Mouse (Mus musculus) embryonic facial prominence, embryonic 14.5 days (tissue): ENCODE results near the gene Nrcam. TPM values are rescaled to one million over a fixed set of nuclear protein-coding genes. Genes with fewer than 3 reads are reported as not detected.

Source experiments
- ATAC-seq: fragments of 200-750 bp; cut with Nextera tagmentation; 2 replicates; pipeline ENCODE4 v1.8.0; 2017; ENCODE audit warnings: low read depth, moderate number of reproducible peaks, moderate TSS enrichment
- DNase-seq: peaks from one replicate; pipeline ENCODE4 v3.0.0-alpha.2; 2015; ENCODE audit warnings: low spot score
- H3K27ac ChIP-seq: fragments of 300-500 bp; sonication (generic); replicated peaks from 2 replicates; pipeline ENCODE4 v1.5.1; 2014; ENCODE audit warnings: low read depth, mild to moderate bottlenecking, low read length, moderate library complexity
- H3K27me3 ChIP-seq: fragments of 300-500 bp; sonication (generic); replicated peaks from 2 replicates; pipeline ENCODE4 v1.6.1; 2014; ENCODE audit warnings: low read length; ENCODE audit not compliant: control insufficient read depth, insufficient read depth
- H3K36me3 ChIP-seq: fragments of 300-500 bp; sonication (generic); 2 replicates; pipeline ENCODE4 v1.6.1; 2014; ENCODE audit warnings: low read length, mixed read lengths; ENCODE audit not compliant: control insufficient read depth, insufficient read depth
- H3K4me1 ChIP-seq: fragments of 300-500 bp; sonication (generic); 2 replicates; pipeline ENCODE4 v1.6.1; 2014; ENCODE audit warnings: antibody characterized with exemption, low read length; ENCODE audit not compliant: control insufficient read depth, insufficient read depth
- H3K4me2 ChIP-seq: fragments of 300-500 bp; sonication (generic); 2 replicates; pipeline ENCODE4 v1.6.1; 2014; ENCODE audit warnings: low read depth, mild to moderate bottlenecking, low read length, moderate library complexity, mixed read lengths
- H3K4me3 ChIP-seq: fragments of 300-500 bp; sonication (generic); 2 replicates; pipeline ENCODE4 v1.5.1; 2014; ENCODE audit warnings: low read depth, mild to moderate bottlenecking, low read length
- H3K9ac ChIP-seq: fragments of 300-500 bp; sonication (generic); 2 replicates; pipeline ENCODE4 v1.6.1; 2014; ENCODE audit warnings: low read depth, mild to moderate bottlenecking, low read length, moderate library complexity, mixed read lengths
- H3K9me3 ChIP-seq: fragments of 300-500 bp; sonication (generic); 2 replicates; pipeline ENCODE4 v1.6.1; 2016; ENCODE audit warnings: low read length; ENCODE audit not compliant: control insufficient read depth
- WGBS: fragments of 180-500 bp; shearing (Covaris S2); extraction: QIAGEN DNeasy Blood & Tissue Kit; methylation state at CpG from one replicate; pipeline ENCODE4 v1.1.7; 2014; 5-methylcytosine and 5-hydroxymethylcytosine counted together
- polyA plus RNA-seq: library from polyadenylated mRNA; unstranded; fragments of >200 nt; fragmentation: Nextera tagmentation; extraction: Ambion mirVana; gene quantifications from 2 replicates; pipeline ENCODE4 v1.2.1, GENCODE M21; 2014

The Nrcam gene
- polyA plus RNA-seq, 1 experiment from 2014 or later, result 8.7 TPM

- Histone ChIP-seq H3K9me3 (no peaks in the 10 kb centered on the region), H3K36me3 (no peaks in the 10 kb centered on the region), H3K9ac (no peak overlapping the region), H3K4me2 (no peak overlapping the region), H3K4me1 (no peaks in the 10 kb centered on the region), H3K27ac (no peak overlapping the region), H3K4me3 (no peak overlapping the region), H3K27me3 (no peaks in the 10 kb centered on the region)
- DNase-seq (no peak), ATAC-seq (no peak)
- 92% methylated on average over 1 of the region's 1 CpGs for WGBS
Measured at GRCm38 (mm10) chr12:44554808-44555207, 226.1 kb downstream of the Nrcam start.

DNA sequence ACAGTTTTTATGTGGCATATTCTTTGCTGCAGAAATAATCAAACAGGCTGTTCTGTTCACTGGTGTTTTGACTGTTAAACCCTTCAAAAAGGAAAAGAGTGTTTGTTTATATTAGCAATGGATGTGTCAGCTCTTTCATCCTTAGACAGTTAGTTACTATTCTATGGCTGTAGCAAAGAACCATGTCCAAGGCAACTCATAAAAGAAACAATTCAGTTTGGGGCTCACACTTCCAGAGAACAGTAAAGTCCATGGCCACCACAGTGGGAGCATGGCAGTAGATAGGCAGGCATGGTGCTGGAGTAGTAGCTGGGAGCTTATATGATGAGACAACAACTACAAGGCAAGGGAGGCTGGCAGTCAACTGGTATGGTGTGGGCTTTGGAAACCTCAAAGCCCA, 231.3 kb downstream of the Nrcam start:
- H3K4me3 ChIP-seq, result no peak overlapping the region
- H3K4me2 ChIP-seq, result no peak overlapping the region
- H3K27ac ChIP-seq, result no peak overlapping the region
- H3K27me3 ChIP-seq, result no peaks in the 10 kb centered on the region
- ATAC-seq (no peak), DNase-seq (no peak)
- no peaks in the 10 kb centered on the region for H3K4me1 ChIP-seq
- H3K9ac ChIP-seq, result no peak overlapping the region
- no peaks in the 10 kb centered on the region for H3K36me3 ChIP-seq
- H3K9me3 ChIP-seq, result no peaks in the 10 kb centered on the region

DNA sequence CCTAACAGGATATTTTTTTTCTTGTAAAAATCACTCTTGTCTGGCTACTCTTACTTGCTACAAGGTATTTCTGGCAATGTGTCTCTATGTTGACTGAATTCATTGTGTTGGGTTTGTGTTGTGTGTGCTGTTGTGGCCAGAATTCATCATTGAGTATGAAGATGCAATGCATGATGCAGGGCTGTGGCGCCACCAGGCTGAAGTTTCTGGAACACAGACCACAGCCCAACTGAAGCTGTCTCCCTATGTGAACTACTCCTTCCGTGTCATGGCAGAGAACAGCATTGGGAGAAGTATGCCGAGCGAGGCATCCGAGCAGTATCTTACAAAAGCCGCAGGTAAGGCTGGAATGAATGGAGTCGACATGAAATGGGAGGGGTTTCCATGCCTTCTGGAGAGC, 241.4 kb downstream of the Nrcam start:
- H3K4me2 ChIP-seq, result no peak overlapping the region
- H3K4me1 ChIP-seq, result no peaks in the 10 kb centered on the region
- no peaks in the 10 kb centered on the region for H3K36me3 ChIP-seq
- no peak for ATAC-seq
- WGBS, result 81% methylated on average over 7 of the region's 7 CpGs
- no peak overlapping the region for H3K27ac ChIP-seq
- H3K4me3 ChIP-seq, result no peak overlapping the region
- H3K9me3 ChIP-seq, result no peaks in the 10 kb centered on the region
- no peak for DNase-seq
- no peak overlapping the region for H3K9ac ChIP-seq
- H3K27me3 ChIP-seq, result no peaks in the 10 kb centered on the region

GRCm38 (mm10) chr12:44572664-44573063, 244.0 kb downstream of the Nrcam start:
- H3K9ac ChIP-seq, result no peak overlapping the region
- no peaks in the 10 kb centered on the region for H3K9me3 ChIP-seq
- H3K27me3 ChIP-seq, result no peaks in the 10 kb centered on the region
- H3K4me1 ChIP-seq, result no peaks in the 10 kb centered on the region
- no peak overlapping the region for H3K4me2 ChIP-seq
- H3K4me3 ChIP-seq, result no peak overlapping the region
- peak; percentile 48 for DNase-seq
- WGBS, result 15% methylated on average over 3 of the region's 3 CpGs
- ATAC-seq, result no peak
- no peak overlapping the region for H3K27ac ChIP-seq
- H3K36me3 ChIP-seq, result no peaks in the 10 kb centered on the region

GRCm38 (mm10) chr12:44574167-44574566, 245.5 kb downstream of the Nrcam start:
- 88% methylated on average over 3 of the region's 3 CpGs for WGBS
- Histone ChIP-seq H3K4me2 (no peak overlapping the region), H3K9me3 (no peaks in the 10 kb centered on the region), H3K27ac (no peak overlapping the region), H3K27me3 (no peaks in the 10 kb centered on the region), H3K36me3 (no peaks in the 10 kb centered on the region), H3K4me1 (no peaks in the 10 kb centered on the region), H3K4me3 (no peak overlapping the region), H3K9ac (no peak overlapping the region)
- ATAC-seq (no peak), DNase-seq (no peak)

DNA sequence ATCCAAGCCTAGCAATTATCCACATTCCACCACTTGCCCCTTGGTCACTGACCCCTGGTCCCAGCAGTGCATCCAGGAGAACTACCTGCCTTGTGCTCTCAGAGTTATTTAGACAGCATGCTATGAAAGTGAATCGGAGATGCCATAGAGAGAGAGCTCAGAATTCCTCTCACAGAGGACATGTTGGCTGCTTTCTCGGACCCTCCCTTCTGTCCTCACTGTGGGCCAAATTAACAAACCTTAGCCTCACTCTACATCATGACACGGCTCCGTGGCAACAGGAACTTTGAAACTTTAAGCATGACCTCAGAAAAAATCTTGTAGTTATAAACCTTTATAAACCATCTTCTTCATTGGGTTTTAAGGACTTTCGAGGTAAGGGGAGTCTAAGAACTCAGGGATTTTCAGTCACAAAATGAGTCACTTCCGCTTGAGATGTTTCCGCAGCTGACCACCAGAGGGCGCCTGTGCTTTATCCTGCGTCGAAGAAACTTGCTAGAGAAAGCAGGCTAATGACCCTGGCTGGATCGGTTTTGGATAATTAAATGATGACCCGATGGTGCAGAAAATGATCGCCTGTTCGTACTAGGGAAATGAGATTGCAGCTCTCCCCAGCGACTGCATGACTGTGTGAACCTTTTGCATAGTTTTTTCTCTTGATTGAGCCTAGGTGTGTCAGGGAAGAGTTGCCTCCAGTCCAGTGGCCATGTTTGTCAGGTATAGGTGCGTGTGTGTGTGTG, 272.9 kb downstream of the Nrcam start:
- Histone ChIP-seq H3K4me2 (peak overlapping the region; percentile 27; the same call in 1 of the 2 replicates), H3K9ac (no peak overlapping the region), H3K4me3 (no peak overlapping the region), H3K9me3 (no peaks in the 10 kb centered on the region), H3K27ac (no peak overlapping the region), H3K4me1 (no peaks in the 10 kb centered on the region), H3K27me3 (no peaks in the 10 kb centered on the region), H3K36me3 (no peaks in the 10 kb centered on the region)
- WGBS, result 32% methylated on average over 16 of the region's 16 CpGs
- DNase-seq (peak; percentile 68), ATAC-seq (peak; percentile 30; the same call in 1 of the 2 replicates)

- H3K4me1 ChIP-seq, result no peaks in the 10 kb centered on the region
- no peak overlapping the region for H3K4me3 ChIP-seq
- H3K36me3 ChIP-seq, result no peaks in the 10 kb centered on the region
- H3K27ac ChIP-seq, result no peak overlapping the region
- no peaks in the 10 kb centered on the region for H3K9me3 ChIP-seq
- no peak overlapping the region for H3K9ac ChIP-seq
- 47% methylated on average over 11 of the region's 11 CpGs for WGBS
- DNase-seq (peak; percentile 22), ATAC-seq (peak; percentile 57; the same call in 1 of the 2 replicates)
- H3K27me3 ChIP-seq, result no peaks in the 10 kb centered on the region
- H3K4me2 ChIP-seq, result no peak overlapping the region; the same call in 1 of the 2 replicates
Measured at GRCm38 (mm10) chr12:44602269-44602957, 273.7 kb downstream of the Nrcam start.

GRCm38 (mm10) chr12:44602958-44603331, 274.3 kb downstream of the Nrcam start:
- WGBS, result 66% methylated on average over 5 of the region's 5 CpGs
- ATAC-seq (no peak), DNase-seq (no peak)
- Histone ChIP-seq H3K4me1 (no peaks in the 10 kb centered on the region), H3K9ac (no peak overlapping the region), H3K4me3 (no peak overlapping the region), H3K9me3 (no peaks in the 10 kb centered on the region), H3K27ac (no peak overlapping the region), H3K4me2 (no peak overlapping the region), H3K27me3 (no peaks in the 10 kb centered on the region), H3K36me3 (no peaks in the 10 kb centered on the region)
